8 mouse cellular contexts compared by ENCODE assay signal in the genomic region with DNA sequence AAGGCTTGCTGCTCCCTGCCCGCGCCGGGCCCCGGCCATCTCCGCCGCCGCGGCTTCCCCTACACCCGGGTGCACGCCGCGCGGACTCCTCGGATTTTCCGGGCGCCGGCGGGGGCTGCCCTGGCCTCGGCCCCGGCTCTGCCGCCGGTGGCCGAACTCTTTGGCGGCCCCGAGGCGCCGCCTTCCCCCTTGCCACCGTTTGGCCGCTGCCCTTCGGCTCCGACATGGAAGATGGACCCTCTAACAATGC.
DNase-seq lines count a peak whose midpoint lies in the region; ATAC-seq and TF ChIP-seq lines count a peak whose summit lies in the region.

No protein-coding gene starts in this region.

- H3K79me2 ChIP-seq in myocyte (ENCODE audit: control insufficient read depth, insufficient read depth): no peaks in the 10 kb centered on the region

- peak overlapping the region; percentile 74 for H3ac ChIP-seq in myocyte (ENCODE audit: control insufficient read depth, insufficient read length)

- peaks cover 44% of the 10 kb centered on the region for H3K27me3 ChIP-seq in kidney, postnatal 0 days (ENCODE audit: insufficient read depth, low read length)
- peaks cover 77% of the 10 kb centered on the region for H3K27me3 ChIP-seq in embryonic facial prominence, embryonic 15.5 days
- H3K27me3 ChIP-seq in intestine, embryonic 14.5 days (replicated peaks; ENCODE audit: control insufficient read depth, insufficient read depth, low read length): peaks cover 68% of the 10 kb centered on the region
- H3K27me3 ChIP-seq in myocyte (ENCODE audit: control insufficient read depth, insufficient read depth, insufficient read length): peaks cover 37% of the 10 kb centered on the region

- H3K4me3 ChIP-seq in kidney, postnatal 0 days (replicated peaks; ENCODE audit: low read depth, low read length): peak overlapping the region; percentile 75
- H3K4me3 ChIP-seq in embryonic facial prominence, embryonic 15.5 days (replicated peaks): peak overlapping the region; percentile 69
- peak overlapping the region; percentile 49 for H3K4me3 ChIP-seq in intestine, embryonic 14.5 days (ENCODE audit: low read depth, low read length)
- no peak overlapping the region for H3K4me3 ChIP-seq in myocyte

- peak overlapping the region; percentile 62 for H3K9ac ChIP-seq in kidney, postnatal 0 days (ENCODE audit: low read depth, low read length)
- peak overlapping the region; percentile 55 for H3K9ac ChIP-seq in embryonic facial prominence, embryonic 15.5 days
- peak overlapping the region; percentile 57 for H3K9ac ChIP-seq in intestine, embryonic 14.5 days (ENCODE audit: low read length)

- no peaks in the 10 kb centered on the region for H3K36me3 ChIP-seq in kidney, postnatal 0 days (ENCODE audit: insufficient read depth, low read length)
- no peaks in the 10 kb centered on the region for H3K36me3 ChIP-seq in embryonic facial prominence, embryonic 15.5 days
- H3K36me3 ChIP-seq in intestine, embryonic 14.5 days (ENCODE audit: control insufficient read depth, insufficient read depth, low read length): no peaks in the 10 kb centered on the region
- no peaks in the 10 kb centered on the region for H3K36me3 ChIP-seq in myocyte (ENCODE audit: control insufficient read depth, insufficient read depth)

- WGBS in kidney, postnatal 0 days: under 1% methylated on average over 19 of the region's 31 CpGs
- 1% methylated on average over 22 of the region's 31 CpGs for WGBS in embryonic facial prominence, embryonic 15.5 days
- under 1% methylated on average over 29 of the region's 31 CpGs for WGBS in intestine, embryonic 14.5 days

- H3K4me2 ChIP-seq in kidney, postnatal 0 days (ENCODE audit: low read length): peak overlapping the region; percentile 96
- peak overlapping the region; percentile 95 for H3K4me2 ChIP-seq in embryonic facial prominence, embryonic 15.5 days (replicated peaks)
- H3K4me2 ChIP-seq in intestine, embryonic 14.5 days (ENCODE audit: low read length): peak overlapping the region; percentile 83
- peak overlapping the region; percentile 12 for H3K4me2 ChIP-seq in myocyte (ENCODE audit: low read depth)

- ATAC-seq in kidney, postnatal 0 days (replicated peaks; ENCODE audit: low FRiP score, low read depth): 0 out of 2 replicates have a peak, but pooled peaks have one; percentile 3
- ATAC-seq in embryonic facial prominence, embryonic 15.5 days (ENCODE audit: insufficient number of reproducible peaks, low FRiP score, low TSS enrichment, low read depth): 0 out of 2 replicates have a peak, but pooled peaks have one; percentile 2
- 0 out of 2 replicates have a peak, but pooled peaks have one; percentile 10 for ATAC-seq in intestine, embryonic 14.5 days (replicated peaks; ENCODE audit: low FRiP score, low TSS enrichment, low read depth)

- H3K9me3 ChIP-seq in kidney, postnatal 0 days (replicated peaks; ENCODE audit: low read length): no peaks in the 10 kb centered on the region
- H3K9me3 ChIP-seq in embryonic facial prominence, embryonic 15.5 days (replicated peaks): no peaks in the 10 kb centered on the region
- H3K9me3 ChIP-seq in intestine, embryonic 14.5 days (ENCODE audit: control insufficient read depth, low read length): no peaks in the 10 kb centered on the region

- no peak for DNase-seq in kidney, postnatal 0 days (ENCODE audit: low spot score)
- no peak for DNase-seq in kidney, postnatal 36 days
- no peak for DNase-seq in intestine, embryonic 14.5 days (ENCODE audit: low spot score)
- no peak for DNase-seq in layer of hippocampus, adult 11-12 months (ENCODE audit: low spot score)
- DNase-seq in T-cell, adult 2 months (ENCODE audit: low spot score): no peak
- DNase-seq in adrenal gland, adult 2 months: no peak

- peaks cover 17% of the 10 kb centered on the region; the same call in 1 of the 2 replicates for H3K4me1 ChIP-seq in kidney, postnatal 0 days (replicated peaks; ENCODE audit: insufficient read depth, low read length)
- peaks cover 36% of the 10 kb centered on the region for H3K4me1 ChIP-seq in embryonic facial prominence, embryonic 15.5 days
- peaks cover 9% of the 10 kb centered on the region; the same call in 1 of the 2 replicates for H3K4me1 ChIP-seq in intestine, embryonic 14.5 days (replicated peaks; ENCODE audit: control insufficient read depth, insufficient read depth, low read length)

- H3K27ac ChIP-seq in kidney, postnatal 0 days: peak overlapping the region; percentile 19; the same call in 1 of the 2 replicates
- H3K27ac ChIP-seq in embryonic facial prominence, embryonic 15.5 days (replicated peaks): 0 out of 2 replicates have a peak overlapping the region, but pooled peaks have one; percentile 22
- H3K27ac ChIP-seq in intestine, embryonic 14.5 days (ENCODE audit: low read depth): no peak overlapping the region

- TF ChIP-seq POLR2A in myocyte (IDR thresholded peaks at IDR 0.05; ENCODE audit: insufficient read length, low read depth): no peak

- no peak for TF ChIP-seq CTCF in kidney, postnatal 0 days (IDR thresholded peaks at IDR 0.05; ENCODE audit: low read depth)

TF ChIP-seq in myocyte, 11 proteins besides CTCF, POLR2A, EP300 and RAD21:
- TF ChIP-seq MYOG (IDR thresholded peaks at IDR 0.05; ENCODE audit: control insufficient read depth in 1 of 3, insufficient read depth in 1 of 3, insufficient read length in 2 of 3, low read depth in 2 of 3) (no peak), CEBPB (IDR thresholded peaks at IDR 0.05; ENCODE audit: insufficient read depth, poor library complexity, severe bottlenecking) (no peak), USF1 (IDR thresholded peaks at IDR 0.05; ENCODE audit: low read depth) (no peak), TCF12 (IDR thresholded peaks at IDR 0.05; ENCODE audit: insufficient read depth, poor library complexity, severe bottlenecking) (no peak), SRF (IDR thresholded peaks at IDR 0.05; ENCODE audit: control insufficient read depth, insufficient read length, low read depth) (no peak), POLR2AphosphoS2 (IDR thresholded peaks at IDR 0.05; ENCODE audit: insufficient read length, low read depth) (no peak), MAX (IDR thresholded peaks at IDR 0.05; ENCODE audit: low read depth) (no peak)

Comparison
In these comparisons a context has a peak if more than half of its experiments do, and no peak if none do; other contexts are left out.
1. H3K4me2 ChIP-seq: peak in every context shown above with its lines; median percentile 96 in kidney, postnatal 0 days; 95 in embryonic facial prominence, embryonic 15.5 days; 83 in intestine, embryonic 14.5 days; 12 in myocyte.